Comparison of ENCODE assay signal across 15 mouse cellular contexts in genomic region chr7:142089648-142090447, GRCm38 (mm10). TPM values are rescaled to one million over a fixed set of nuclear protein-coding genes. Genes with fewer than 3 reads are reported as not detected.
DNase-seq lines count a peak whose midpoint lies in the region; ATAC-seq and TF ChIP-seq lines count a peak whose summit lies in the region.
"Had no signal": no experiment of that assay in that cellular context is flagged by ENCODE, and none has a peak within 500 bp of the region (broad histone marks: within the 10 kb centered on the region; RNA-seq: fewer than 3 reads in every experiment).

No protein-coding gene starts in this region.

- no peaks in the 10 kb centered on the region for H3K36me3 ChIP-seq in heart, embryonic 11.5 days (ENCODE audit: control insufficient read depth, insufficient read depth, low read length)
- H3K36me3 ChIP-seq in liver, embryonic 16.5 days (ENCODE audit: control insufficient read depth, insufficient read depth), result no peaks in the 10 kb centered on the region
- peaks cover 9% of the 10 kb centered on the region; the same call in 1 of the 2 replicates for H3K36me3 ChIP-seq in intestine, postnatal 0 days (ENCODE audit: control insufficient read depth, insufficient read depth)
- H3K36me3 ChIP-seq: embryonic facial prominence, embryonic 13.5 days had no signal

- H3K4me3 ChIP-seq in heart, embryonic 11.5 days (ENCODE audit: low read depth, low read length), result no peak overlapping the region
- no peak overlapping the region for H3K4me3 ChIP-seq in liver, embryonic 16.5 days (ENCODE audit: low read depth, low read length)
- H3K4me3 ChIP-seq in intestine, postnatal 0 days (ENCODE audit: low read depth, low read length), result no peak overlapping the region
- H3K4me3 ChIP-seq: embryonic facial prominence, embryonic 13.5 days had no signal

- H3K4me2 ChIP-seq in heart, embryonic 11.5 days, result no peak overlapping the region
- no peak overlapping the region for H3K4me2 ChIP-seq in liver, embryonic 16.5 days (ENCODE audit: low read depth, low read length)
- H3K4me2 ChIP-seq in intestine, postnatal 0 days (replicated peaks; ENCODE audit: low read depth), result no peak overlapping the region
- H3K4me2 ChIP-seq: embryonic facial prominence, embryonic 13.5 days had no signal

- H3K9ac ChIP-seq in heart, embryonic 11.5 days (ENCODE audit: low read depth, low read length), result peak overlapping the region; percentile 39; the same call in 1 of the 2 replicates
- peak overlapping the region; percentile 62; the same call in 1 of the 2 replicates for H3K9ac ChIP-seq in liver, embryonic 16.5 days (ENCODE audit: low read depth, low read length)
- no peak overlapping the region for H3K9ac ChIP-seq in intestine, postnatal 0 days (ENCODE audit: low read depth, low read length)
- H3K9ac ChIP-seq: embryonic facial prominence, embryonic 13.5 days had no signal

- peaks cover 30% of the 10 kb centered on the region for H3K27me3 ChIP-seq in heart, embryonic 11.5 days (ENCODE audit: control insufficient read depth, insufficient read depth, low read length)
- peaks cover 34% of the 10 kb centered on the region for H3K27me3 ChIP-seq in liver, embryonic 16.5 days (ENCODE audit: control insufficient read depth, insufficient read depth, low read depth, low read length)
- 0 out of 2 replicates have a peak, but pooled peaks cover 6% of the 10 kb centered on the region for H3K27me3 ChIP-seq in intestine, postnatal 0 days (replicated peaks; ENCODE audit: control insufficient read depth, insufficient read depth, low read length)

- no peak for DNase-seq in heart, adult 8-10 months (ENCODE audit: low spot score)
- peak; percentile 35 for DNase-seq in spleen, postnatal 10 days (ENCODE audit: low spot score in 2 of 2)
- DNase-seq in spleen, adult 12 weeks (ENCODE audit: low spot score), result no peak
- DNase-seq in frontal cortex, postnatal 10 days (ENCODE audit: low spot score in 2 of 2), result no peak
- DNase-seq in kidney, postnatal 25 days, result no peak
- DNase-seq: gastrocnemius, postnatal 14 days; kidney, postnatal 10 days; right cerebral cortex, postnatal 25 days had no signal

- 0 out of 2 replicates have a peak overlapping the region, but pooled peaks have one; percentile 10 for H3K27ac ChIP-seq in heart, embryonic 11.5 days (ENCODE audit: low read depth, low read length)
- H3K27ac ChIP-seq in liver, embryonic 16.5 days (ENCODE audit: low read length), result peak overlapping the region; percentile 96
- H3K27ac ChIP-seq in intestine, postnatal 0 days (ENCODE audit: low read depth, low read length), result no peak overlapping the region
- H3K27ac ChIP-seq: embryonic facial prominence, embryonic 13.5 days had no signal

- H3K4me1 ChIP-seq in heart, embryonic 11.5 days (ENCODE audit: control insufficient read depth, insufficient read depth, low read length), result peaks cover 50% of the 10 kb centered on the region
- peaks cover 81% of the 10 kb centered on the region for H3K4me1 ChIP-seq in liver, embryonic 16.5 days (ENCODE audit: control insufficient read depth, low read depth, low read length)
- no peaks in the 10 kb centered on the region for H3K4me1 ChIP-seq in intestine, postnatal 0 days (replicated peaks; ENCODE audit: control insufficient read depth, insufficient read depth, low read length)

- TF ChIP-seq CTCF in intestine, postnatal 0 days (IDR thresholded peaks at IDR 0.05; ENCODE audit: low read depth), result no peak

- WGBS in heart, embryonic 11.5 days (ENCODE audit: insufficient replicate concordance), result 52% methylated on average over 17 of the region's 17 CpGs
- 61% methylated on average over 17 of the region's 17 CpGs for WGBS in liver, embryonic 16.5 days (ENCODE audit: insufficient replicate concordance)
- WGBS in intestine, postnatal 0 days, result 66% methylated on average over 17 of the region's 17 CpGs

- no peaks in the 10 kb centered on the region for H3K9me3 ChIP-seq in heart, embryonic 11.5 days (replicated peaks; ENCODE audit: control insufficient read depth, low read length)
- no peaks in the 10 kb centered on the region for H3K9me3 ChIP-seq in liver, embryonic 16.5 days (replicated peaks; ENCODE audit: control insufficient read depth, low read length)
- H3K9me3 ChIP-seq in intestine, postnatal 0 days (ENCODE audit: control insufficient read depth), result no peaks in the 10 kb centered on the region
- H3K9me3 ChIP-seq: embryonic facial prominence, embryonic 13.5 days had no signal

- ATAC-seq in heart, embryonic 11.5 days (replicated peaks; ENCODE audit: insufficient number of reproducible peaks, low FRiP score, low TSS enrichment), result no peak
- no peak for ATAC-seq in liver, embryonic 16.5 days (ENCODE audit: low read depth)
- ATAC-seq in intestine, postnatal 0 days, result no peak

RNA-seq across cellular contexts. Expression of gene Dusp8, which starts 5.8 kb away (rescaled TPM):
- polyA plus RNA-seq in heart, embryonic 11.5 days (2014; fragmentation: Nextera tagmentation; extraction: Ambion mirVana), result 9.6 and 10.1 TPM in 2 replicates
- 10 to 100 TPM; 26.3 to 48.9 (median 37.9) TPM for total RNA-seq in heart, adult 8-10 months (2022)
- 2.8 TPM in 2 replicates for polyA plus RNA-seq in liver, embryonic 16.5 days (2015; fragmentation: Nextera tagmentation; extraction: Ambion mirVana)
- 5.8 and 6.4 TPM in 2 replicates for polyA plus RNA-seq in intestine, postnatal 0 days (2015; fragmentation: Nextera tagmentation; extraction: Ambion mirVana)
- total RNA-seq: monocyte, adult 5-6 weeks had no signal

RNA-seq across cellular contexts. Expression of gene Mob2, which starts 29.0 kb away (rescaled TPM):
- 48.3 and 50.3 TPM in 2 replicates for polyA plus RNA-seq in heart, embryonic 11.5 days (2014; fragmentation: Nextera tagmentation; extraction: Ambion mirVana)
- total RNA-seq in heart, adult 8-10 months (2022), result 10 to 100 TPM; 45.2 to 53.5 (median 46.9) TPM
- 58.9 and 60.7 TPM in 2 replicates for polyA plus RNA-seq in liver, embryonic 16.5 days (2015; fragmentation: Nextera tagmentation; extraction: Ambion mirVana)
- polyA plus RNA-seq in intestine, postnatal 0 days (2015; fragmentation: Nextera tagmentation; extraction: Ambion mirVana), result 49.5 and 54.7 TPM in 2 replicates

RNA-seq across cellular contexts. Expression of gene Gm45618, which starts 30.7 kb away (rescaled TPM):
- not detected in 2 replicates for polyA plus RNA-seq in heart, embryonic 11.5 days (2014; fragmentation: Nextera tagmentation; extraction: Ambion mirVana)
- total RNA-seq in heart, adult 8-10 months (2022), result not detected
- not detected in 2 replicates for polyA plus RNA-seq in liver, embryonic 16.5 days (2015; fragmentation: Nextera tagmentation; extraction: Ambion mirVana)
- polyA plus RNA-seq in intestine, postnatal 0 days (2015; fragmentation: Nextera tagmentation; extraction: Ambion mirVana), result not detected in 2 replicates
- total RNA-seq: gastrocnemius, postnatal 14 days; monocyte, adult 5-6 weeks had no signal
- polyA plus RNA-seq: embryonic facial prominence, embryonic 13.5 days; limb, embryonic 11.5 days; testis, adult 2 months had no signal

RNA-seq across cellular contexts. Expression of gene Gm39115, which starts 46.0 kb away (rescaled TPM):
- not detected in 2 replicates for polyA plus RNA-seq in heart, embryonic 11.5 days (2014; fragmentation: Nextera tagmentation; extraction: Ambion mirVana)
- total RNA-seq in heart, adult 8-10 months (2022), result not detected
- polyA plus RNA-seq in liver, embryonic 16.5 days (2015; fragmentation: Nextera tagmentation; extraction: Ambion mirVana), result not detected in 2 replicates
- not detected in 2 replicates for polyA plus RNA-seq in intestine, postnatal 0 days (2015; fragmentation: Nextera tagmentation; extraction: Ambion mirVana)
- total RNA-seq: gastrocnemius, postnatal 14 days; monocyte, adult 5-6 weeks had no signal
- polyA plus RNA-seq: embryonic facial prominence, embryonic 13.5 days; limb, embryonic 11.5 days; testis, adult 2 months had no signal

RNA-seq across cellular contexts. Expression of gene Gm45337, which starts 54.6 kb away (rescaled TPM):
- polyA plus RNA-seq in heart, embryonic 11.5 days (2014; fragmentation: Nextera tagmentation; extraction: Ambion mirVana), result not detected in 2 replicates
- not detected for total RNA-seq in heart, adult 8-10 months (2022)
- polyA plus RNA-seq in liver, embryonic 16.5 days (2015; fragmentation: Nextera tagmentation; extraction: Ambion mirVana), result not detected in 2 replicates
- not detected in 2 replicates for polyA plus RNA-seq in intestine, postnatal 0 days (2015; fragmentation: Nextera tagmentation; extraction: Ambion mirVana)
- total RNA-seq: gastrocnemius, postnatal 14 days; monocyte, adult 5-6 weeks had no signal
- polyA plus RNA-seq: embryonic facial prominence, embryonic 13.5 days; limb, embryonic 11.5 days; testis, adult 2 months had no signal

Comparison
In these comparisons a context has a peak if more than half of its experiments do, and no peak if none do; other contexts are left out.
1. DNase-seq: peak in spleen, postnatal 10 days (2 of 2); none in heart, adult 8-10 months (single experiment), spleen, adult 12 weeks (single experiment), frontal cortex, postnatal 10 days (0 of 2) and kidney, postnatal 25 days (0 of 2).